Mouse (Mus musculus) myocyte (in vitro differentiated cells): Measurements from ENCODE around the gene Tagln3.

ENCODE experiments used
- MAX ChIP-seq: IDR thresholded peaks from one replicate; pipeline ENCODE4 v1.6.1; 2011; ENCODE audit warnings: low read depth, mild to moderate bottlenecking, control low read depth
- MYOG ChIP-seq, 3 experiments: IDR thresholded peaks; one replicate each; pipeline ENCODE4 v1.6.1; 2011; ENCODE audit warnings: control low read depth in 2 of 3, low read depth in 2 of 3, mild to moderate bottlenecking in 2 of 3; ENCODE audit not compliant: insufficient read length in 2 of 3, control insufficient read depth in 1 of 3, insufficient read depth in 1 of 3
- POLR2A ChIP-seq: IDR thresholded peaks from one replicate; pipeline ENCODE4 v1.6.1; 2011; ENCODE audit warnings: low read depth, mild to moderate bottlenecking, control low read depth, moderate library complexity; ENCODE audit not compliant: insufficient read length
- POLR2AphosphoS2 ChIP-seq: IDR thresholded peaks from one replicate; pipeline ENCODE4 v1.6.1; 2011; ENCODE audit warnings: low read depth, control low read depth; ENCODE audit not compliant: insufficient read length
- USF1 ChIP-seq: IDR thresholded peaks from one replicate; pipeline ENCODE4 v1.6.1; 2011; ENCODE audit warnings: low read depth, mild to moderate bottlenecking, control low read depth, moderate library complexity

DNA sequence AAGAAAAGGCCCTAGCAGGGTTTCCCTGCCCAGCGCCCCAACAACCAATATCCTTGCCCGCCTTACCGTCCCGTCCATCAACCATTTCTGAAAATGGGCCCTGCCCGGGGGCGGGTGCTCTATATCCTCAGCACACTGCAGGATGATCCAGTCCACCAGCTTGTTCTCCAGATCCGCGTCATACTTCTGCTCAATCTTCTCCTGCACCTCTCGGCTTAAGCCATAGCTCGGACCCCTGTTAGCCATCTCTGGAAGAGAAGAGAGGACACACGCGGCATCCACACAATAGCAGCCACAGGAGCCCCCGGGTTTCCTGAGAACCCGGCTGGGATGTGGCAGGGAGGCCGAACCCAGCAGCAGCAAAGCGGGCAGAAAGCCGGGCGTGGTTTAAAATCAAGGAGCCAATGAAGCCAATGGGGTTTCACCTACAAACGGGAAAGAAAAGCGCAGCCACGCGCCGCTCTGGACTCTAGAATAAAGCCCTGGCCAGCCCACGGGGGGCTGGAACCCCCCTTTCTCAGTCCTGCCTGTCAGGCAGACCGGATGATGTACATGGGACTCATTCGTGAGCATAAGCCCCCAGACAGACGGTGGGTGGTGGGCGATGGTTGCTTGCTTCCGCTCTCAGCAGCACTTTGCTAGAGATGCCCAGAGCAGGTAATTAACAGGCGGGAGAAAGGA, at the start of gene Tagln3:
- TF ChIP-seq USF1 (no peak), POLR2AphosphoS2 (no peak), MYOG (IDR thresholded peaks at IDR 0.05; ENCODE audit: control insufficient read depth in 1 of 3, insufficient read depth in 1 of 3, insufficient read length in 2 of 3, low read depth in 2 of 3) (no peak), MAX (no peak), POLR2A (no peak)
